In the genomic region with DNA sequence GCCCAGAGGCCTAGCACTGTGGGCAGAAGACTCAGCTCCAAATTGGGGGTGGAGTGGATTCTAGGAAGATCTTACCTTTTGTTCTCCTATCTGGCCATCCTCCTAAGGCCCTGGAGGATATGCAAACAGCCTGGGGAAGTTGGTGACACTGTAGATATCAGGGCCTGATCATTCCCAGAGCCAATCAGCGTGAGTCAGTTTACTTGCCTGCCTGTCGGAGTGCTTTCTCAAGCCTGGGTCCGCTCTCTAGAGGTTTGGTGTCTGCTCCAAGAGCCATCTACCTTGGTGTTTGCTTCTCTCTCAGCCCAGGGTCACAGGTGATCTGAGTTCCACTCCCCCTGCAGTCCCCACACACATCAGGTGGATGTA, we compare ENCODE assay signal across 16 mouse cellular contexts.
DNase-seq lines count a peak whose midpoint lies in the region; ATAC-seq and TF ChIP-seq lines count a peak whose summit lies in the region.
"Had no signal": no experiment of that assay in that cellular context is flagged by ENCODE, and none has a peak within 500 bp of the region (broad histone marks: within the 10 kb centered on the region; RNA-seq: fewer than 3 reads in every experiment).

No protein-coding gene starts in this region.

- intact Hi-C loops in gastrocnemius, adult 2 months (cut with DNase I) = no loop called here
- intact Hi-C loops in heart, postnatal 14 days (cut with DNase I) = no loop called here

- 0 out of 2 replicates have a peak, but pooled peaks cover 7% of the 10 kb centered on the region for H3K27me3 ChIP-seq in heart, embryonic 12.5 days (replicated peaks)
- H3K27me3 ChIP-seq in heart, embryonic 16.5 days (ENCODE audit: control insufficient read depth, insufficient read depth, low read length) = no peaks in the 10 kb centered on the region
- H3K27me3 ChIP-seq in embryonic facial prominence, embryonic 10.5 days (replicated peaks; ENCODE audit: low read depth, poor library complexity, severe bottlenecking) = no peaks in the 10 kb centered on the region
- H3K27me3 ChIP-seq: hindbrain, embryonic 15.5 days had no signal

- H3K36me3 ChIP-seq in heart, embryonic 12.5 days = no peaks in the 10 kb centered on the region
- H3K36me3 ChIP-seq in heart, embryonic 16.5 days (ENCODE audit: control insufficient read depth, insufficient read depth) = no peaks in the 10 kb centered on the region
- no peaks in the 10 kb centered on the region for H3K36me3 ChIP-seq in embryonic facial prominence, embryonic 10.5 days (replicated peaks)
- H3K36me3 ChIP-seq: hindbrain, embryonic 15.5 days; kidney, embryonic 15.5 days had no signal

- H3K4me2 ChIP-seq in heart, embryonic 12.5 days = no peak overlapping the region
- H3K4me2 ChIP-seq in heart, embryonic 16.5 days (ENCODE audit: low read depth, low read length) = no peak overlapping the region
- H3K4me2 ChIP-seq: hindbrain, embryonic 15.5 days; kidney, embryonic 15.5 days had no signal

- no peak overlapping the region for H3K4me3 ChIP-seq in gastrocnemius, adult 2 months
- H3K4me3 ChIP-seq in heart, embryonic 12.5 days = no peak overlapping the region
- no peak overlapping the region for H3K4me3 ChIP-seq in heart, embryonic 16.5 days (ENCODE audit: low read length)
- no peak overlapping the region for H3K4me3 ChIP-seq in embryonic facial prominence, embryonic 10.5 days
- H3K4me3 ChIP-seq: hindbrain, embryonic 15.5 days; kidney, embryonic 15.5 days had no signal

- no peak for DNase-seq in gastrocnemius, adult 2 months
- no peak for DNase-seq in gastrocnemius, adult 18-20 months (ENCODE audit: low spot score)
- DNase-seq in heart, adult 11 months = no peak
- DNase-seq in heart, postnatal 14 days = no peak
- no peak for DNase-seq in embryonic facial prominence, embryonic 10.5 days (ENCODE audit: low spot score)
- no peak for DNase-seq in lung, adult 18-20 months
- DNase-seq: cerebellum, adult 11-12 months; cerebellum, adult 9-10 months; cerebellum, postnatal 25 days; kidney, adult 2 months had no signal

- H3K9ac ChIP-seq in heart, embryonic 12.5 days = no peak overlapping the region
- H3K9ac ChIP-seq in heart, embryonic 16.5 days (ENCODE audit: low read length) = no peak overlapping the region
- H3K9ac ChIP-seq: hindbrain, embryonic 15.5 days; kidney, embryonic 15.5 days had no signal

- WGBS in heart, embryonic 12.5 days = 44% methylated on average over 3 of the region's 3 CpGs
- 58% methylated on average over 3 of the region's 3 CpGs for WGBS in heart, embryonic 16.5 days
- 80% methylated on average over 3 of the region's 3 CpGs for WGBS in embryonic facial prominence, embryonic 10.5 days

- peak overlapping the region; percentile 36 for H3K27ac ChIP-seq in gastrocnemius, adult 2 months
- H3K27ac ChIP-seq in heart, embryonic 12.5 days (ENCODE audit: poor library complexity, severe bottlenecking) = peak overlapping the region; percentile 67
- peak overlapping the region; percentile 34 for H3K27ac ChIP-seq in heart, embryonic 16.5 days (ENCODE audit: low read length)
- peak overlapping the region; percentile 12 for H3K27ac ChIP-seq in embryonic facial prominence, embryonic 10.5 days (replicated peaks)
- H3K27ac ChIP-seq: hindbrain, embryonic 15.5 days; kidney, embryonic 15.5 days had no signal

- no peak for TF ChIP-seq CTCF in gastrocnemius, adult 2 months (IDR thresholded peaks at IDR 0.05)

- H3K4me1 ChIP-seq in heart, embryonic 12.5 days (replicated peaks) = peaks cover 12% of the 10 kb centered on the region
- no peaks in the 10 kb centered on the region for H3K4me1 ChIP-seq in heart, embryonic 16.5 days (ENCODE audit: control insufficient read depth, insufficient read depth, low read length)
- H3K4me1 ChIP-seq in embryonic facial prominence, embryonic 10.5 days = peaks cover 6% of the 10 kb centered on the region
- H3K4me1 ChIP-seq: hindbrain, embryonic 15.5 days; kidney, embryonic 15.5 days had no signal

- peak; percentile 70 for ATAC-seq in heart, embryonic 12.5 days (ENCODE audit: insufficient number of reproducible peaks, low FRiP score)
- 0 out of 2 replicates have a peak, but pooled peaks have one; percentile 12 for ATAC-seq in heart, embryonic 16.5 days (replicated peaks; ENCODE audit: extremely low read depth, insufficient read depth, low FRiP score)
- ATAC-seq: forebrain, embryonic 14.5 days; intestine, embryonic 16.5 days had no signal

- H3K9me3 ChIP-seq in heart, embryonic 12.5 days (replicated peaks) = no peaks in the 10 kb centered on the region
- H3K9me3 ChIP-seq in heart, embryonic 16.5 days (replicated peaks; ENCODE audit: control insufficient read depth, low read length) = no peaks in the 10 kb centered on the region
- no peaks in the 10 kb centered on the region for H3K9me3 ChIP-seq in embryonic facial prominence, embryonic 10.5 days
- H3K9me3 ChIP-seq: hindbrain, embryonic 15.5 days; kidney, embryonic 15.5 days had no signal

Comparison
In these comparisons a context has a peak if more than half of its experiments do, and no peak if none do; other contexts are left out.
1. H3K27ac ChIP-seq: peak in every context shown above with its lines; median percentile 67 in heart, embryonic 12.5 days; 36 in gastrocnemius, adult 2 months; 34 in heart, embryonic 16.5 days; 12 in embryonic facial prominence, embryonic 10.5 days.